Mouse (Mus musculus): ENCODE results near the gene Nek5.

Gene Nek5

GRCm38 (mm10) chr8:22089226-22089625, 35.6 kb downstream of the Nek5 start:
- DNase-seq (ENCODE audit: low spot score in 2 of 2): no peak

GRCm38 (mm10) chr8:22079313-22080007, 45.4 kb downstream of the Nek5 start:
- no peak for DNase-seq (ENCODE audit: low spot score in 2 of 2)

- DNase-seq (ENCODE audit: low spot score in 2 of 2): no peak
Observed at GRCm38 (mm10) chr8:22061126-22061525, 63.7 kb downstream of the Nek5 start.

DNA sequence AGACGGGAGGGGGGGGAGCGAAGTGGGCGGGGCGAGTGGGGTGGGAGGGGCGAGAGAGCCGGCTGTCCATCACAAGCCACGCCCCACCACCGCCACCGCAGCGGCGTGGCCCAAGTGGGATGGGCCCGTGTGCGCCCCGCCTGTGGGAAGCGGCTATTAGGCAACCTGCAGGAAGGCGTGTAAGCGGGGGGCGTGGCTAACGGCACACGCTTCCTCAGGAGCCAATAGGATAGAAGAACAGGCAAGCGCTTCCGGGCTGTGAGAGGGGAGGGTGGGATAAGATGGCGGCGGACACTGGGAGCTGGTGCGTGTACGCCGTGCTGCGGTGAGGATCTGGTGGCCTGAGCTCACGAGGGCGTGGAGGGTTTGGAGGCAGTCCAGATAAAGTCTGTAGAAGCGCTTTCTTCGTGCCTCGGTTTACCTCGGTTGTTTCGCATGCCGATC, 64.4 kb downstream of the Nek5 start, which contains the start of gene Alg11:
TSS of gene Alg11 (plus strand) at position 276 of the 444 bp plus-strand sequence.
- peak; percentile 92 to 97 for DNase-seq (ENCODE audit: low spot score in 2 of 2)

GRCm38 (mm10) chr8:22059821-22060445, 64.9 kb downstream of the Nek5 start, which contains the start of gene Atp7b:
Atp7b (minus strand) TSS chr8:22060305.
- DNase-seq (ENCODE audit: low spot score in 2 of 2): no peak

GRCm38 (mm10) chr8:22059153-22059738, 65.6 kb downstream of the Nek5 start:
- DNase-seq (ENCODE audit: low spot score in 2 of 2): no peak

- DNase-seq (ENCODE audit: low spot score in 2 of 2): no peak
Observed at GRCm38 (mm10) chr8:22058368-22058767, 66.5 kb downstream of the Nek5 start.

GRCm38 (mm10) chr8:22056850-22057249, 68.0 kb downstream of the Nek5 start:
- no peak for DNase-seq (ENCODE audit: low spot score in 2 of 2)

GRCm38 (mm10) chr8:22055492-22055877, 69.4 kb downstream of the Nek5 start:
- DNase-seq (ENCODE audit: low spot score in 2 of 2): no peak

- no peak for DNase-seq (ENCODE audit: low spot score in 2 of 2)
Observed at GRCm38 (mm10) chr8:22054674-22055491, 70.0 kb downstream of the Nek5 start.

DNA sequence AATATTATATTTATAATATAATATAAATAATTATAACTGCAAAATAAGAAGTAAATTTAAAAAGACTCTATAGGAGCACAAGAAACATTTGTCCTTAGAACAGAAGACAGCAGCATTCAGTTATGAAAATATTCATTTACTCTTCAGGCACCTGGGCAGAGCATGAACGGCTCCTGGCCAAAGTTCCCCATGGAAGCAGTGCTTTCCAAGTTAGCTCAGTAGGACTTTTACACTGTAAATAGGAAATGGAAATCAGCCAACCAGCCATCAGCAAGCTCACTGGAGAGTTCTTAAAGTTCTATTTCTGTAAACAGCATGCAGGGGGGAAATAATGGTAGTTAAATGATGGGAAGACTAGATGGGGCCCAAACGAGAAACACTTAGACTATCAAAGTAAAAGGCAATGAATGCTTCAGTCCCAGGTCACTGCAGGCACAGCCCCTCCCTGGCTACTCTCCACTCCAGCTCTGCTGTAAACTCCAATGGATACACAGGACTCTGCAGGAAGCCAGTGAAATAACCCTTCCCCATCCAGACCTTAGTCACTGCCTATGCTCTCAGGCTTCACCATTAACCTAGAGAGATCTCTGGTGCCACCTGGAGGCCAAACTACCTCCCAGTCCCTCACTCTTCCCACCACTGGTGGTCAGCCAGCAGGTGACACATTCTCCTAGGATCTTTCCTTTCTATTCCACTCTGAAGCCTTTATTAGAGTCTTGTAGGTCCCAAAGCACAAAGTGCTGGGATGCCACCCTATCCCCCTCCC, 77.0 kb downstream of the Nek5 start:
- DNase-seq (ENCODE audit: low spot score in 2 of 2): no peak

DNA sequence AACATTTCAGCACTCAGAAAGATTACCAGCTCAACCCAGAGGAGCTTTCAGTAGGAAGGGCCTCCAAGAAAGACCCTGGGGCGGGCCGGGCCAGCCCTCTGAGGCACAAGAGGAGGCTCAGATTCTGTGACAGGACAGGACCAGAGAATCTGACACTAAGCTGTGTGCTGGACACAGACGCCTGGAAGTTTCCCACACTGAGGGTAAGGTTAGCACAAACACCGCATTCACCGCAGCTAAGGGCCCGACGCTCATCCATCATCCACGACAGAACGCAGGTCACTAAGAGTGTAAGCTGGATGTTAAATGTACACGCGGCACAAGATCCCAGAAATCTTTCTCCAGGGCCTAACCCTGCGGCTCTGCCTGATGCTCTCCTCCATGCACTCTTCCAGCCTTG, 81.1 kb downstream of the Nek5 start:
- no peak for DNase-seq (ENCODE audit: low spot score in 2 of 2)

DNA sequence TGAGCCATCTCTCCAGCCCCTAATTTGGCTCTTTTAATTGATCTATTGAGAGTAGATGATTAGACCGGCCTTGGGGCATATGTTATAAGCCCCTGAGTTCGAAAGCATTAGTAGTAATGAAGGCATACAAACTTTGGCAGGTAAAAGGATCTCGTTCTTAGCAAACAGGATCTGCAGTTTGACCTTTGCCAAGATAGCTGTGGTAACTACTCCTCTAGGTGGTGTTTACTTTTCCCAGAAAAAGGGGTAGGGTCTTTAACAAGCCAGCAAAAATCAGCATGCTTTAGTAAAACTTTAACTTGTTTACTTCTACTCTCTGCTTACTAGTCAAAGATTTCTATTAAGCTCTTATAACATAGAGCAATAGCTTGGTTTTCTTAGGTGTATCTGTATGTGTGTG, 82.3 kb downstream of the Nek5 start:
- DNase-seq (ENCODE audit: low spot score in 2 of 2): no peak

DNA sequence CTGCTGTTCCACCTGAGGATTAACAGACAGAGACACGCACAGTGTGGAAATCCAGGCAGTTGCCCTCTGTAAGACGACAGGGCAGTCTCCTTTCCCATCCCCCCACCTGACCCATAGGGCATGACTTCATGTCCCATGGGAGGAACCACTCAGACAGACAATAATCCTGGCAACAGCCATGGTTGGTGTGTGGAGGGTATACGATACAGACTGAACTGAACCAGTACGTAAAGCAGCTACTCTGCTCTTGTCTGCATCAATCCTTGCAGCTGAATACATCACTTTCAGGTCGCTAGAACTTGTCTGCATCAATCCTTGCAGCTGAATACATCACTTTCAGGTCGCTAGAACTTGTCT, 84.7 kb downstream of the Nek5 start:
- no peak for DNase-seq (ENCODE audit: low spot score in 2 of 2)

DNA sequence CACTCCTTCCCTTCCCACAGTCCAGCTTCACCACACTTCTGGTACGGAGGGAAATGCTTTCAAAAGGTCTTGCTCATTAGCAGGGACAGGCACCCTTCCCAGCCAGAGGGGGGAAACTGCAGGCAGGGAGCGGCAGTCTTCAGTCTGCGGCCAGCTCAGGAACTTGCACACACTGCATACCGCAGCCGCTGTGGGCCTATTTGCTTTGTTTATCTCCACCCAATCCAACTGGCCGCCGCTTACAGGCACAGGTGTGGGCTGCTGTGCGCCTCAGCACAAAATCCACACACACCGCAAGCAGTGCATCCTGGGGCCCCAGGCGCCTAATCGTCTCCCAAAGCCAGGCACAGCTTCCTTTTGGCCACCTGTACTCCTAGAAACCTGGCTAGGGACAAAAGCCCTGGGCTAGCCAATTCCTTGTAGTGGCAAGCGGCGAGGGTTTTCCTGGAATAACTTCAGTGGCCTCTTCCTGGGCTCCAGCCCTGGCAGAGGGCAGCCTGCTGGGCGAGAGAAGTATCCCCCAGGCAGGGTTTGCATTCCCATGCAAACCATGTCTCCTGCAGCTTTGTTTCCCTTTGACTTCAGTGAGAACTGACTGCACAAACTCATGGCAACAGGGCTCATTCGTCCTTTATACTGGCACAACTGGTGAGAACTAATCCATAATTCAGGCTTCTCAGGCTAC, 85.2 kb downstream of the Nek5 start:
- no peak for DNase-seq (ENCODE audit: low spot score in 2 of 2)

GRCm38 (mm10) chr8:22037022-22037421, 87.8 kb downstream of the Nek5 start:
- no peak for DNase-seq (ENCODE audit: low spot score in 2 of 2)

DNA sequence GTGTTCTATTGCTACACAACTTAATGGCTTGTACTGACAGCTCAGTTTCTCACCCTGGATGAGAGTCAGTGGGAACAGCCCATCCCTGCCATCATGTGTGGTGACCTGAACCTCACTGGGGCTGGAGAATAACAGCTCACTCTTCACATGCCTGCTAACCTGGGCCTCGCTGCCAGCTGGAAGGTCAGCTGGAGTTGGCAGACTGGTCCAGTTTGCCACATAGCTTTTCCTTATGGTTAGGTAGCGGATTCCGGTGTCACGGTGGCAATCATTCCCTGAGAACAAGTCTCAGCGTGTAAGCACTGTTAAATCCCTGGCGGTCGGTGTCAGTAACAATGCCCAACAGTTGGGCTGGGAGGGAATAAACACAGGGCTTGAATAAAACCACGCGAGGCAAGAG, 88.7 kb downstream of the Nek5 start:
- no peak for DNase-seq (ENCODE audit: low spot score in 2 of 2)

DNA sequence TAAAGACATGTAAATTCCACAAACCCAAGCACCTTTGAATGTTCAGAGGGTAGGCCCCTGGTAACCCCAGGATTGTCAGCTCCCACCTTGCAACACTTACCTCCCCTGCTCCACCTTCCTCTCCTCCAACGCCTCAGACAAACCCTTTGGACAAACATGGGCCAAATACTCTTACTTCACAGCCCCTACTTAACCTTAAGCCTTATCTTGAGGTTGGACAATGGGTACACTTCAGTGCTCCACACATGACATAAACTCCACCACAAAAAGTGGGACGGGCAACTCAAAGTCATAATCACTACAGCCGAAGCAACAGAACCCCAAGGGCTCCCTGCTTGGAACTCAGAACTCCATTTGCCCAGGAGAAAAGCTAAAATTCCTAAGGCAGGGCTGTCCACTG, 93.9 kb downstream of the Nek5 start:
- DNase-seq (ENCODE audit: low spot score in 2 of 2): no peak

- no peak for DNase-seq (ENCODE audit: low spot score in 2 of 2)
Observed at GRCm38 (mm10) chr8:22028973-22029372, 95.9 kb downstream of the Nek5 start.

GRCm38 (mm10) chr8:22025241-22025640, 99.6 kb downstream of the Nek5 start:
- no peak for DNase-seq (ENCODE audit: low spot score in 2 of 2)
